Mouse (Mus musculus): ENCODE results near the gene Cryaa.

GRCm38 (mm10) chr17:31710455-31710854 is 32.8 kb downstream of the Cryaa start:
- TF ChIP-seq CTCF (IDR thresholded peaks at IDR 0.05; ENCODE audit: low read depth, low read length) (no peak), POLR2AphosphoS5 (IDR thresholded peaks at IDR 0.05; ENCODE audit: insufficient replicate concordance, low read depth, low read length) (no peak), GATA1 (IDR thresholded peaks at IDR 0.05; ENCODE audit: borderline replicate concordance, low read length) (no peak)

Measured in G1E (cell line).